Mouse (Mus musculus) megakaryocyte, embryonic 14.5 days (primary cell): ENCODE measurements around the gene Huwe1.

Experiments
- FLI1 ChIP-seq: IDR thresholded peaks from 2 replicates; pipeline ENCODE4 v1.6.1; 2012; ENCODE audit warnings: low read length, inconsistent platforms, mixed read lengths
- GATA1 ChIP-seq: IDR thresholded peaks from 3 replicates; pipeline ENCODE4 v1.6.1; 2012; ENCODE audit warnings: mixed read lengths, low read length, inconsistent platforms, borderline replicate concordance

DNA sequence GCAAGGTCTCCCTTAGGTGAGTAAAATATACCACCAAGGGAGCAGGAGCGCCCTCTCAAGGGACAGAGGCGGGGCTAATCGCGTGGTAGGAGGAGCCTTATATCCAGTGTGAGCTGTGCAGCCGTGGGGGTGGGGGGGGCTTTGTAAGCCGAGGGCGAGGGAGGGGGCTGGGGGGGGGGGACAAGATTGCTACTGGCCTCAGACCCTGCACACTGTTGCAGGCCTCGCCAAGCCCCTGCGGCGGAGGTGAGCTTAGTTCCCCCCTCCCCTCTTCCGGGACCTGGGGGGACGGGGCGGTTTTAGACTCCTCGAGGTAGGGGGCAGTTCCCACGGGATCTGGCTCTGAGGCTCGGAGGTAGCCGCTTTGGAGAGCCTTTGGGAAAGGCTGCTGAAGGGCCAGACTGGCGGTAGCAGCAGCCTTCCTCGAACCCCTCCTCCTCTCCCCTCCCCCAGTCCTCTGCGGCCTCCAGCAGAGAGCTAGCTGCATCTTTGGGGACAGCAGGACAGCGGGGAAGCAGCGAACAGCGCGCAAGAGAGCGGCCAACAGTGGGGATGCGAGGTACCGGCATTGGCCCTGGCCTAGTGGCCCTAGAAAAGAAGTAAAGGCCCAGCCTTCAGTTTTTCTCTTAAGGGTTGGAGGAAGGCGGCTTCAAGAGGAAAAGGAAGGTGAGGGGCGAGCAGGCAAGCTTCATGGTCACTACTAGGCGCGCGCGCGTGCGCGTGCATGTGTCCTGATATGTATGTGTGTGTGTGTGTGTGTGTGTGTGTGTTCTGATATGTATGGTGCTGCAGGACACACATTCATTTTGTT lies at the start of gene Huwe1:
- TF ChIP-seq GATA1 (no peak), FLI1 (no peak)
